Mouse (Mus musculus): Measurements from ENCODE around the gene 1700028J19Rik. TPM values are rescaled to one million over a fixed set of nuclear protein-coding genes. Genes with fewer than 3 reads are reported as not detected.
"Not testable (repeated sequence)": the region's sequence is repeated elsewhere in the genome, so short reads cannot be mapped to it uniquely, and the experiment has no call there.

1700028J19Rik gene
- polyA plus RNA-seq, 1 experiment from 2014 or later: 0.88 TPM

DNA sequence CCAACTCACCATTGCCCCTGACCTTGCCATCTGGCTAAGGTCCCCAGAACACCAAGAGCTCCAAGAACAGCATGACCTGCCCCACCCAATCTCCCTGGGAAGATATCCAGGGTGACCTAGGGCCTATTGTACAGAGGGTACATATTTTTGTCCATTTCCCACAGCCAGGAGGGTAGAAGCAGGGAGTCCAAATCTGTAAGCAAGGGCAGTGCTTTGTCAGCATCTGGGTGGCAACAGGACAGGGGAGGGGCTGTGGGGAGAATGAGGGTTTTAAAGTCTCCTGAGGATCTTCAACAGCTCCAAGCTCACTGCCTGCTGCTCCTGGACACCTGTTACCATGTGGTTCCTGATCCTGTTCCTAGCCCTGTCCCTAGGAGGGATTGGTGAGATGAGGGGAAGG lies 58.6 kb downstream of the 1700028J19Rik start, which contains the start of gene Klk1b24:
Gene Klk1b24 (plus strand): TSS at position 301 of the 400 bp plus-strand sequence.
- not testable (repeated sequence) for H3K9me3 ChIP-seq; H3K4me1 ChIP-seq; H3K4me3 ChIP-seq; H3K36me3 ChIP-seq; H3K27ac ChIP-seq; H3K27me3 ChIP-seq (ENCODE audit: insufficient read depth, poor library complexity, severe bottlenecking); DNase-seq (ENCODE audit: low spot score)

DNA sequence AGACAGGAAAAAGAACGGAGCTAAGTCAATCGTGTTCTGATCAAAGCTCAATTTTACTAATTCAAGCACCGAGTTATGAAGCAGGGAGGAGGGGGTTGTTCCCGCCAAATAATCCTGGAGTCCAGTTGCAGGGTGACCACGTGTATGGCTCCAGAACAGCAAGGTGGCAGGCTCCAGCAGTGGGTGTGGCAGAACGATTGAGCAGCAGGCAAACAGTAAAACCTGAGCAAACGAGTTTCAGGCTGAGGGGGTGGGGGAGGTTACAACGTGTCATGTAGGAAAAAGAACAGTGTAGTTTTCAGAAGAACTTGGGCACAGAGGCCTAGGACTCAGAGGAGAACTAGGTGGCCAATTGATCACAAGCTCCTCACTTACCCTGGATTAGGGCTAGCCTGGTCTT lies 60.0 kb downstream of the 1700028J19Rik start:
- DNase-seq (ENCODE audit: low spot score); H3K36me3 ChIP-seq; H3K4me3 ChIP-seq; H3K9me3 ChIP-seq; H3K27me3 ChIP-seq (ENCODE audit: insufficient read depth, poor library complexity, severe bottlenecking); H3K27ac ChIP-seq; H3K4me1 ChIP-seq: not testable (repeated sequence)
- WGBS: 68% methylated on average over 8 of the region's 8 CpGs

Other genes starting within 250 kb of the 1700028J19Rik start
- not detected in 2 replicates for gene Klk1b26, start 234.5 kb downstream of the 1700028J19Rik start, polyA plus RNA-seq (2016; fragmentation: Nextera tagmentation; extraction: Ambion mirVana)
- gene Klk1b27, start 194.4 kb downstream of the 1700028J19Rik start, polyA plus RNA-seq (2016; fragmentation: Nextera tagmentation; extraction: Ambion mirVana): not detected in 2 replicates
- not detected in 2 replicates for gene Klk1b21, start 144.4 kb downstream of the 1700028J19Rik start, polyA plus RNA-seq (2016; fragmentation: Nextera tagmentation; extraction: Ambion mirVana)
- gene Klk1b22, start 134.0 kb downstream of the 1700028J19Rik start, polyA plus RNA-seq (2016; fragmentation: Nextera tagmentation; extraction: Ambion mirVana): not detected in 2 replicates
- gene Klk1b16, start 109.9 kb downstream of the 1700028J19Rik start, polyA plus RNA-seq (2016; fragmentation: Nextera tagmentation; extraction: Ambion mirVana): not detected in 2 replicates
- gene Klk1b24, start 58.5 kb downstream of the 1700028J19Rik start, polyA plus RNA-seq (2016; fragmentation: Nextera tagmentation; extraction: Ambion mirVana): not detected in 2 replicates
- not detected in 2 replicates for gene Klk1b3, start 48.5 kb downstream of the 1700028J19Rik start, polyA plus RNA-seq (2016; fragmentation: Nextera tagmentation; extraction: Ambion mirVana)
- not detected in 2 replicates for gene Klk1b4, start 39.3 kb downstream of the 1700028J19Rik start, polyA plus RNA-seq (2016; fragmentation: Nextera tagmentation; extraction: Ambion mirVana)
- not detected in 2 replicates for gene Klk1b5, start 30.8 kb downstream of the 1700028J19Rik start, polyA plus RNA-seq (2016; fragmentation: Nextera tagmentation; extraction: Ambion mirVana)
- 0.30 TPM in 1 of 2 replicates, not detected in the other for gene Klk1, start 21.3 kb downstream of the 1700028J19Rik start, polyA plus RNA-seq (2016; fragmentation: Nextera tagmentation; extraction: Ambion mirVana)
- not detected in 2 replicates for gene Gm36864, start 10.5 kb downstream of the 1700028J19Rik start, polyA plus RNA-seq (2016; fragmentation: Nextera tagmentation; extraction: Ambion mirVana)
- gene 2410002F23Rik, start within 50 bp of the 1700028J19Rik start, polyA plus RNA-seq (2016; fragmentation: Nextera tagmentation; extraction: Ambion mirVana): 121 and 136 TPM in 2 replicates
- not detected in 2 replicates for gene Acp4, start 10.7 kb upstream of the 1700028J19Rik start, polyA plus RNA-seq (2016; fragmentation: Nextera tagmentation; extraction: Ambion mirVana)
- gene Gm15517, start 14.8 kb upstream of the 1700028J19Rik start, polyA plus RNA-seq (2016; fragmentation: Nextera tagmentation; extraction: Ambion mirVana): not detected in 2 replicates
- gene Clec11a, start 60.2 kb upstream of the 1700028J19Rik start, polyA plus RNA-seq (2016; fragmentation: Nextera tagmentation; extraction: Ambion mirVana): 0.60 and 1.2 TPM in 2 replicates
- gene Shank1, start 63.6 kb upstream of the 1700028J19Rik start, polyA plus RNA-seq (2016; fragmentation: Nextera tagmentation; extraction: Ambion mirVana): 0.47 and 0.84 TPM in 2 replicates
- 0.74 and 0.78 TPM in 2 replicates for gene Syt3, start 137.4 kb upstream of the 1700028J19Rik start, polyA plus RNA-seq (2016; fragmentation: Nextera tagmentation; extraction: Ambion mirVana)
- gene 1700008O03Rik, start 139.1 kb upstream of the 1700028J19Rik start, polyA plus RNA-seq (2016; fragmentation: Nextera tagmentation; extraction: Ambion mirVana): 0.49 and 0.83 TPM in 2 replicates
- 1.2 and 1.7 TPM in 2 replicates for gene Lrrc4b, start 182.3 kb upstream of the 1700028J19Rik start, polyA plus RNA-seq (2016; fragmentation: Nextera tagmentation; extraction: Ambion mirVana)
- 0.83 and 1.8 TPM in 2 replicates for gene Aspdh, start 218.7 kb upstream of the 1700028J19Rik start, polyA plus RNA-seq (2016; fragmentation: Nextera tagmentation; extraction: Ambion mirVana)
- gene Josd2, start 221.3 kb upstream of the 1700028J19Rik start, polyA plus RNA-seq (2016; fragmentation: Nextera tagmentation; extraction: Ambion mirVana): 158 and 196 TPM in 2 replicates
- 92.2 and 95.7 TPM in 2 replicates for gene Emc10, start 249.8 kb upstream of the 1700028J19Rik start, polyA plus RNA-seq (2016; fragmentation: Nextera tagmentation; extraction: Ambion mirVana)
- gene Fam71e1, start 249.9 kb upstream of the 1700028J19Rik start, polyA plus RNA-seq (2016; fragmentation: Nextera tagmentation; extraction: Ambion mirVana): 9.3 and 11.1 TPM in 2 replicates